Mouse (Mus musculus): ENCODE measurements around the gene Stx8.

DNA sequence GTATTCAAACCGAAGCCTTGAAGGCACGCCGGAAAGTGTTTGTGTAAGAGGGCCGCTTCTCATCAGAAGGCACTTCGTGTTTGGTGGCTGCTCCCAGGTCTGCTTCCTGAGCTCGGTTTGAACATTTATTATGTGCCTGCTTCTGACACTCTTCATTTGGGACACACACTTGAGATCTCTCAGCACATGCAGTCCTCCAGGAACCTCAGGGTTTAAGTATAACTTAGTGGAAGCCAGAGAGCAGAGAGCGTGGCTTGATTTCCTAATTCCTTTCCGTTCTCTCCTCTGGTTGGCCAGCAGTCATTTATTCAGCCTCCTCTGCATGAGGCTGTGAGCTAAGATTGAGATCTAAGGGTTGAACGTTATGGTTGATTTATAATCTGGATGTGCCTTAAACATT, 71.1 kb downstream of the Stx8 start:
- no peak for TF ChIP-seq CTCF (IDR thresholded peaks at IDR 0.05; ENCODE audit: insufficient read depth, low read length)
- TF ChIP-seq POLR2A (IDR thresholded peaks at IDR 0.05; ENCODE audit: borderline replicate concordance, extremely low read depth, low read depth, low read length) = no peak
